Mouse (Mus musculus) activated CD4-positive, CD25-positive, alpha-beta regulatory T cell, adult 4 months (primary cell): Measurements from ENCODE around the gene Ube2q2. TPM values are rescaled to one million over a fixed set of nuclear protein-coding genes. Genes with fewer than 3 reads are reported as not detected.
"Not testable (repeated sequence)": the region's sequence is repeated elsewhere in the genome, so short reads cannot be mapped to it uniquely, and the experiment has no call there.

Experiments
- ATAC-seq: one replicate; pipeline ENCODE4 v1.8.0; 2017
- polyA plus RNA-seq, 2 experiments: library from polyadenylated mRNA; unstranded; fragments of 100-300 nt; shearing (Covaris generic); gene quantifications; one replicate each; pipeline ENCODE4 v1.2.1; 2017

The Ube2q2 gene
- polyA plus RNA-seq, 2 experiments from 2014 or later: 9.3 to 13.0 TPM

DNA sequence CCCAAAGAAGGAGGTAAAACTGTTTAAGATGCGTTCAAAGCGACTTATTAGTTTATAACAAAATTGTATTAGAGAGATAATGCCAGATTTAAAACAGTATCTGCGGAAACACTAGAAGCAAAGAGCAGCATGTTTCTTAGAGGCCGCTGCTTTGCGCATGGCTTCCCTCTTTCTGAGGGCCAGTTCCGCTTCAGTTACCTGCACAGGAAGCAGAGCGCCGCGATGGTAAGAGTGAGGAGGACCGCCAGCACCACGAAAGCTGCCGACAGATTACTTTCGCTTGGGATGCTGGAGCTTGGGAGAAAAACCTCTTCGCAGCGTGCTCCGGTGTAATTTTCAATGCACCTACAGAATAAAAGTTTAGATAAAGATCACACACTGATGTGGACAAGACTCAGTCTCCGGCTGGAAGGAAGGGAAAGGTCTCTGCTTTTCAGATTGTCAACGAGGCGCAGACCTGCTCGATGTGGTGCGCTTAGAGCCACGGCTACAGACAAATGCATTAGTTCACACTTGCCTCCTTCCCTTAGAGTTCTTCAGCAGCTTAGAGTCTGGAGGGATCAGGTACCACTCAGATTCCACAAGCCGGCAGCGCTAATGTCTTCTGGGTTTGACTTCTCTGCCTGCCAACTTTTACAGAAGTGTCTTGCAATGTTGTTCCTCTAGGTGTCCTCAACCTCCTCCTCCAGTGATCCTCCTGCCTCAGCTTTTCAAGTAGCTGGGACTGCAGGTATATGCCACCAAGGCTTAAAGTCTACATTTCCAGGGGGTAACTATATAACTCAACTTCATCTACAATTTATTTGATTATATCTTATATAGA lies 93.4 kb downstream of the Ube2q2 start:
- peak; percentile 54 for ATAC-seq

DNA sequence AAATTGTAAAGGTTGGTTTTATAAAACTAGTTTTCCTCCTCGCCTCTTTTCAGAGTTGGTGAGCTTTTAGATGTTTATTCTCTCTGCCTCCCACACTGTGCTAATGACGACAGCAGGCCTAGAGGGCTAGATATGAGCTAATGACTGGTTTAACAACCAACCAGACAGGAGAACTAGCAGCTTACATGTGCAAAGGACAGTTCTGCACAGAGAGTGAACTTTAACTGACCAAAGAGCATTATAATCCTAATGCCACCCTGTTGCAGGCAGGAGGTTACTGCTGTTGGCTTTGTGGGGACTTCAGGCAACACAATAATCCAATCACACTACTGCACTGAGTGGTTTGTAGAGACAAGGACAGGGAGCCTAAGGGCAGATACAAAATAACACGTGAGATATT lies 94.6 kb downstream of the Ube2q2 start:
- ATAC-seq: no peak

DNA sequence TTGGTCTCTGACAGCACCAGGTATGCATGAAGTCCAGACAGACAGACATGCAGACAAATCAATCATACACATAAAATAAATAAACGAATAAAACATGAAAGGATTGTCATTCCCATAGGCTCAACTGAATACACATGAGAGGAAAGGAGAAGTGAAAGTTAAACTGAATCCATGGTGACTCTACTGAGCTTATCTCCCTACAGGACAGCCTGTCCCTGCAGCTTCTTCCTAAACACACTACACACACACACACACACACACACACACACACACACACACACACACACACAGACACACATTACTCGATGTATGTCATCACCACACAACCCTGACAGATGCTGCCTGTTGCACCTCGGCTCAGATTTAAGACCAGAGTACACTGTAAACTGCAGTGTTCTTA lies 95.4 kb downstream of the Ube2q2 start:
- ATAC-seq: no peak

- not testable (repeated sequence) for ATAC-seq
These were observed 96.5 kb downstream of the Ube2q2 start for GRCm38 (mm10) chr9:55245057-55245750.

DNA sequence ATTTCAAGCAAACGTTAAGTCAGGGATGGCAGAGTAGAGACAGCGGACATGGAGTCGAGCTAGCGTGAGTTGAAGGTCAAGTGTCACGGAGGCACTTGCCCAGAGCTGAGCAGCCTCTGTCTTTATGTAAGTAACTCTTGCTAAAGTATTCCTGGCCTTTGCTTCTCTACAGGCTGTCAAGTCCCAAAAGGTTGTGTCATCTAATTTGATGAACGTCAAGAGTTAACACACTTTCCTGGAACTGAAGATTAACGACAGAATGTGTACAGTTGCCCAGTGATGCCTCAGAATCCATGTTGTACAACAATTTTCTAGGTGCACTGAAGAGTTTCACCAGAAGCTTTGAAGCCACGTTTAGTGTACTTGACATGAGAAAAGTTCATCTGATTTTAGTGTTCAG lies 97.8 kb downstream of the Ube2q2 start:
- no peak for ATAC-seq

DNA sequence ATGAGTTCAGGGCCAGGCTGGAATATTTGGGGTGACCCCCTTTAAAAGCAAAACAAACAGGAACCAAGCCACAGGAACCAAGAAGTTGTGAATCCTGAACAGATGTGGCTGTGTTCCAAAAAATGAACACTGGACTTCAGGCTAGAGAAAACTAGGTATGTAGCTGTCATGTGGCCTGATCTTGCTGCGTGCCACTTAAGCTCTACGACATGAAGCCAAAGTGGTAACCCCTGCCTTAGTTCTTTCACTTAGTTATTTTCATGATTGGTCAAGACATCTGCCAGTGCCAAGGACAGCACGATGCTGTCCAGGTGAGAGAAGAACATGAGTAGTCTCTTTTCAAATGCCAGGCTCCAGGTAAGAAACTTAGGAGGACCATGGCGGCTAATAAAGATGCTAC lies 98.3 kb downstream of the Ube2q2 start:
- ATAC-seq: no peak

- ATAC-seq: no peak
These were observed 99.8 kb downstream of the Ube2q2 start for GRCm38 (mm10) chr9:55248465-55248864.

DNA sequence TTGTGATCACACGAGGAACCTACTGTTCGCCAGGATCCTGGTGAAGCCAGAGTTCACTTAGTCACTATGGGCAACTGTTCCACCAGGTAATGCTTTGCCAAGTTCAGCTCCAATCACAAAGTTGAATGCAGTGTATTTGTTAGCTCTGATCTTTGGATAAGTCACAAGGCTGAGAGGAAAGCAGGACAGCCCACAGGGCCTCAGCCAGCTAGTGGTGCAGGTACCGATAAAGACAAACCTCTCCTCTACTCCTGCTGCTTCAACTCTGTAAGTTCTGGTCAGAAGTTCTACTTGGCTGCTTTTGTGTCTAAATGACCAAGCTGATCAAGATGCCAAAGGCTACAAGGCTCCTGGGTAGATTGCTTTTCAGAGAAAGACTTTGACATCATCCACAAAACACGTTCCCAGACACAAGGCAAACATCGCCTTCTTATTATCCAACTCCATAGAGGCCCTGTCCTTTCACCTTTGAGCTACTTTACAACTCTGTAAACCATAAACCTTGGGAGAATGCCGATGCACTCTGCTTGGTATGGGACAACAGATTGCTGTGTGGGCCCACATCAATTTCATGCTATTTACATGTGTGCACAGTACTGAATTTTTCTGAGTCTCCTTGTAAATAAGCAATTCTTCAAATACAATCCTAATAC lies 102.1 kb downstream of the Ube2q2 start:
- ATAC-seq: no peak

- not testable (repeated sequence) for ATAC-seq
These were observed 103.4 kb downstream of the Ube2q2 start for GRCm38 (mm10) chr9:55252097-55252496.

DNA sequence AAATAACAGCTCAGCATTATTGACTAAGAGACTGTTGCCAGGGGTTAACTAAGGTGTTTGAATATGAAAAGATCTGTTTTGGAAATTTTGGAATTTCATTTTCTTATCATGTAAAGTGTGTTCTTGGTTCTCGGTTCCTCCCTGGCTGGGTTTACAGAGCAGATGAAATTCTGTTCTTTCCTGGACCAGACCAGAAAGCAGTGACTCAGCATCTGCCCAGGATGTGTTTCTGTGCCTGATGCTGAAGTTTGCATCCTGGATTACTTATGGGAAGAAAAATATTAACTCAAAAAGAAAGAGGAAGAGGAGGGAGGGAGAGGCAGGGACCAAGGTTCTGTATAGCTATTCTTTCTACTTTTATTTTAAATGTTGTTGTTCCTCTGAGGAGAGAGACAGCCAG lies 105.2 kb downstream of the Ube2q2 start:
- no peak for ATAC-seq

- ATAC-seq: no peak
These were observed 106.4 kb downstream of the Ube2q2 start for GRCm38 (mm10) chr9:55255056-55255455.

DNA sequence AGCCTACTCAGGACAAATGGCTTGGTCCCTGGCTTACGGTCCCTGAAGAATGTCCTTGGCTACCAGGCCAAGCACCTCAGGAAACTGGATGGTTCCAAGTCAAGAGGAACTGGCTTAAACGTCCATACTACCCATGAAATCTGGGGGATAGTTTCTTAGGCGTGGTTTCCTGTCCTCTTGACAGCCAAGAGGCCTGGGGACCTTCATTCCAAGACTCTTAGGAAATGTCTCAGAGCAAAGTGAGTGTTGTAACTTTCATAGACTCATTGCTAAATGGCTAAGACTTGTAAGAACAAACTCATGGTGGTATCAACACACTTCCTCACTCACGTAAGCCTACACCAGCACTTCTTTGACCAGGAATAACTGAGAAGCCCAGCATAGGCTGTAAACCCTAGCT lies 107.0 kb downstream of the Ube2q2 start:
- no peak for ATAC-seq

GRCm38 (mm10) chr9:55257105-55257504 lies 108.5 kb downstream of the Ube2q2 start:
- ATAC-seq: no peak

Other genes with a start within 250 kb of the Ube2q2 start
- gene Hykk, start 231.6 kb upstream of the Ube2q2 start, polyA plus RNA-seq: under 1 TPM; 0.34 to 0.60 TPM
- gene Psma4, start 198.1 kb upstream of the Ube2q2 start, polyA plus RNA-seq: 100 to 1,000 TPM; 298 to 320 TPM
- gene AY074887, start 197.9 kb upstream of the Ube2q2 start, polyA plus RNA-seq: not detected
- gene Chrna5, start 168.0 kb upstream of the Ube2q2 start, polyA plus RNA-seq: not detected
- gene Chrna3, start 122.3 kb upstream of the Ube2q2 start, polyA plus RNA-seq: not detected
- gene Chrnb4, start 100.1 kb upstream of the Ube2q2 start, polyA plus RNA-seq: not detected
- gene Fbxo22, start 60.1 kb downstream of the Ube2q2 start, polyA plus RNA-seq: 10 to 100 TPM; 44.7 to 50.1 TPM
- gene Nrg4, start 178.0 kb downstream of the Ube2q2 start, polyA plus RNA-seq: 1 to 10 TPM; 3.6 to 3.9 TPM
- not detected for gene Tmem266, start 178.1 kb downstream of the Ube2q2 start, polyA plus RNA-seq